Comparison of ENCODE assay signal across 29 mouse cellular contexts in the genomic region with DNA sequence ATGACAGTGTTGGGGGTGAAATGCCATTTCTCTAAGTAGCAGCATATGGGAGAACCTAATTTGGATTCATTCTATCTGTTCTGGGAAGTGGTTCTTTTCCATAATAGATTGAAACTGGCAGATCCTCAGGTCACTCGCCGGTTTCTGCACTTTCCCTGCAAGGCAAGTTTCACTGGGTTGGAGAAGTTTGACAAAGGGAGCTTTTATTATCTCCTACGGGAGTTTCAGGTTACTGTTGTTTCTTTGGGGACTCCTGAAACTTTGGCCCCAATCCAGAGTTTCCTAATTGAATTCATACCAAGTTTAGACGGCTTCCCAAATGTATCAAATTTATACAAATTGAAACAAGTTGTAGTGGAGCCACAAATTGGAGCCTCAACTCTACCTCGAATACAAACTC. TPM values are rescaled to one million over a fixed set of nuclear protein-coding genes. Genes with fewer than 3 reads are reported as not detected.
DNase-seq lines count a peak whose midpoint lies in the region; ATAC-seq and TF ChIP-seq lines count a peak whose summit lies in the region.
"Had no signal": no experiment of that assay in that cellular context is flagged by ENCODE, and none has a peak within 500 bp of the region (broad histone marks: within the 10 kb centered on the region; RNA-seq: fewer than 3 reads in every experiment).

No protein-coding gene starts in this region.

- peaks cover 8% of the 10 kb centered on the region; the same call in 1 of the 2 replicates for H3K4me1 ChIP-seq in limb, embryonic 12.5 days (replicated peaks)
- peaks cover 5% of the 10 kb centered on the region; the same call in 1 of the 2 replicates for H3K4me1 ChIP-seq in limb, embryonic 10.5 days
- H3K4me1 ChIP-seq in embryonic facial prominence, embryonic 12.5 days: peaks cover 4% of the 10 kb centered on the region; the same call in 1 of the 2 replicates
- H3K4me1 ChIP-seq: kidney, embryonic 15.5 days; limb, embryonic 15.5 days; liver, embryonic 13.5 days; stomach, embryonic 15.5 days had no signal

- no peak overlapping the region for H3K4me2 ChIP-seq in limb, embryonic 12.5 days
- H3K4me2 ChIP-seq in embryonic facial prominence, embryonic 12.5 days (replicated peaks): no peak overlapping the region
- H3K4me2 ChIP-seq: heart, embryonic 11.5 days; hindbrain, embryonic 14.5 days; kidney, embryonic 15.5 days; limb, embryonic 15.5 days; liver, embryonic 13.5 days; stomach, embryonic 15.5 days had no signal

- no peaks in the 10 kb centered on the region for H3K36me3 ChIP-seq in limb, embryonic 12.5 days
- no peaks in the 10 kb centered on the region for H3K36me3 ChIP-seq in limb, embryonic 10.5 days
- H3K36me3 ChIP-seq in embryonic facial prominence, embryonic 12.5 days: no peaks in the 10 kb centered on the region
- H3K36me3 ChIP-seq: kidney, embryonic 15.5 days; limb, embryonic 15.5 days; liver, embryonic 13.5 days; stomach, embryonic 15.5 days had no signal

- TF ChIP-seq CTCF in brain, embryonic 14.5 days (IDR thresholded peaks at IDR 0.05; ENCODE audit: borderline replicate concordance, extremely low read depth, insufficient read depth, insufficient read length): no peak

- 24% methylated on average over 5 of the region's 5 CpGs for WGBS in limb, embryonic 12.5 days
- 61% methylated on average over 5 of the region's 5 CpGs for WGBS in limb, embryonic 10.5 days
- 9% methylated on average over 5 of the region's 5 CpGs for WGBS in embryonic facial prominence, embryonic 12.5 days

- no peak for ATAC-seq in limb, embryonic 12.5 days (ENCODE audit: insufficient number of reproducible peaks, insufficient read depth, low FRiP score, low TSS enrichment, low read depth)
- peak; percentile 60; the same call in 1 of the 2 replicates for ATAC-seq in embryonic facial prominence, embryonic 12.5 days (ENCODE audit: insufficient number of reproducible peaks, insufficient read depth, low FRiP score, low TSS enrichment)
- ATAC-seq: forebrain, embryonic 16.5 days; intestine, postnatal 0 days; Patski had no signal

- no peak for DNase-seq in limb, embryonic 10.5 days (ENCODE audit: low spot score)
- peak; percentile 13 for DNase-seq in brain, embryonic 14.5 days (ENCODE audit: low read depth)
- DNase-seq in kidney, adult 18-20 months: no peak
- DNase-seq in adrenal gland, adult 2 months: no peak
- DNase-seq: adrenal gland, postnatal 14 days; cerebellum, adult 11-12 months; cerebellum, postnatal 10 days; gastrocnemius, postnatal 10 days; heart, adult 18-20 months; heart, postnatal 4 days; kidney, postnatal 25 days; liver, embryonic 13.5 days; lung, adult 2 months; lung, postnatal 14 days; midbrain, embryonic 14.5 days; right cerebral cortex, postnatal 25 days had no signal

- no peaks in the 10 kb centered on the region for H3K27me3 ChIP-seq in limb, embryonic 12.5 days
- no peaks in the 10 kb centered on the region for H3K27me3 ChIP-seq in limb, embryonic 10.5 days (ENCODE audit: low read depth, poor library complexity, severe bottlenecking)
- H3K27me3 ChIP-seq in embryonic facial prominence, embryonic 12.5 days: no peaks in the 10 kb centered on the region
- H3K27me3 ChIP-seq: CH12.LX; kidney, embryonic 15.5 days; limb, embryonic 15.5 days; liver, embryonic 13.5 days; Patski; stomach, embryonic 15.5 days had no signal

- H3K4me3 ChIP-seq in limb, embryonic 12.5 days (replicated peaks): no peak overlapping the region
- H3K4me3 ChIP-seq in limb, embryonic 10.5 days: no peak overlapping the region
- no peak overlapping the region for H3K4me3 ChIP-seq in embryonic facial prominence, embryonic 12.5 days
- H3K4me3 ChIP-seq: kidney, embryonic 15.5 days; limb, embryonic 15.5 days; liver, embryonic 13.5 days; stomach, embryonic 15.5 days had no signal

- no peak overlapping the region for H3K9ac ChIP-seq in limb, embryonic 12.5 days (replicated peaks)
- H3K9ac ChIP-seq in embryonic facial prominence, embryonic 12.5 days: no peak overlapping the region
- H3K9ac ChIP-seq: hindbrain, embryonic 14.5 days; kidney, embryonic 15.5 days; limb, embryonic 15.5 days; liver, embryonic 13.5 days; stomach, embryonic 15.5 days had no signal

- H3K9me3 ChIP-seq in limb, embryonic 12.5 days: no peaks in the 10 kb centered on the region
- H3K9me3 ChIP-seq in limb, embryonic 10.5 days (replicated peaks): no peaks in the 10 kb centered on the region
- no peaks in the 10 kb centered on the region for H3K9me3 ChIP-seq in embryonic facial prominence, embryonic 12.5 days
- H3K9me3 ChIP-seq: kidney, embryonic 15.5 days; limb, embryonic 15.5 days; liver, embryonic 13.5 days; stomach, embryonic 15.5 days had no signal

- no peak for TF ChIP-seq POLR2A in brain, embryonic 14.5 days (IDR thresholded peaks at IDR 0.05; ENCODE audit: borderline replicate concordance, extremely low read depth, insufficient read depth, insufficient read length, poor library complexity, severe bottlenecking)

- 0 out of 2 replicates have a peak overlapping the region, but pooled peaks have one; percentile 25 for H3K27ac ChIP-seq in limb, embryonic 12.5 days
- H3K27ac ChIP-seq in limb, embryonic 10.5 days: no peak overlapping the region
- H3K27ac ChIP-seq in embryonic facial prominence, embryonic 12.5 days: peak overlapping the region; percentile 69; the same call in 1 of the 2 replicates
- H3K27ac ChIP-seq: hindbrain, embryonic 14.5 days; kidney, embryonic 15.5 days; limb, embryonic 15.5 days; liver, embryonic 13.5 days; stomach, embryonic 15.5 days had no signal

RNA-seq across cellular contexts. Expression of a gene that starts 49.0 kb away (rescaled TPM):
- polyA plus RNA-seq in limb, embryonic 12.5 days (2016; fragmentation: Nextera tagmentation; extraction: Ambion mirVana): 3.1 and 6.4 TPM in 2 replicates
- polyA plus RNA-seq in limb, embryonic 10.5 days (2016; fragmentation: Nextera tagmentation; extraction: Ambion mirVana): 0.58 and 0.64 TPM in 2 replicates
- polyA plus RNA-seq in brain, embryonic 14.5 days (2012; rRNA removed): 6.4 and 13.8 TPM in 2 replicates
- 5.4 and 5.8 TPM in 2 replicates for polyA plus RNA-seq in embryonic facial prominence, embryonic 12.5 days (2016; fragmentation: Nextera tagmentation; extraction: Ambion mirVana)
- 1 to 10 TPM; 3.5 to 3.9 TPM for total RNA-seq in adrenal gland, adult 2 months (2021)
- polyA plus RNA-seq in adrenal gland, adult 2 months (2012; rRNA removed): 0.34 and 0.37 TPM in 2 replicates
- total RNA-seq: common myeloid progenitor, adult 5-6 weeks; monocyte, adult 5-6 weeks had no signal
